In genomic region chr1:75311694-75312093, GRCm38 (mm10) we compare ENCODE assay signal across 18 mouse cellular contexts. TPM values are rescaled to one million over a fixed set of nuclear protein-coding genes. Genes with fewer than 3 reads are reported as not detected.
"Had no signal": no experiment of that assay in that cellular context is flagged by ENCODE, and none has a peak within 500 bp of the region (broad histone marks: within the 10 kb centered on the region; RNA-seq: fewer than 3 reads in every experiment).

No protein-coding gene starts in this region.

- DNase-seq: retina, postnatal 1 day; right cerebral cortex, adult 18-20 months; right cerebral cortex, postnatal 14 days; right cerebral cortex, postnatal 25 days; right cerebral cortex, postnatal 4 days; spleen, adult 18-20 months; thymus, adult 18-20 months; thymus, adult 2 months; thymus, postnatal 14 days; thymus, postnatal 25 days; thymus, postnatal 36 days; thymus, postnatal 4 days had no signal

- H3K9ac ChIP-seq: neural tube, embryonic 13.5 days; neural tube, embryonic 15.5 days; stomach, embryonic 15.5 days had no signal

- H3K4me3 ChIP-seq: neural tube, embryonic 13.5 days; neural tube, embryonic 15.5 days; stomach, embryonic 15.5 days had no signal

- H3K9me3 ChIP-seq: neural tube, embryonic 13.5 days; neural tube, embryonic 15.5 days; stomach, embryonic 15.5 days had no signal

- H3K27ac ChIP-seq: neural tube, embryonic 13.5 days; neural tube, embryonic 15.5 days; stomach, embryonic 15.5 days; stomach, postnatal 0 days had no signal

- H3K27me3 ChIP-seq: neural tube, embryonic 13.5 days; neural tube, embryonic 15.5 days; stomach, embryonic 15.5 days had no signal

- H3K4me2 ChIP-seq: neural tube, embryonic 13.5 days; neural tube, embryonic 15.5 days; stomach, embryonic 15.5 days had no signal

RNA-seq across cellular contexts. Expression of gene Resp18, which starts 33.5 kb away (rescaled TPM):
- total RNA-seq: neutrophil, adult 5-6 weeks had no signal
- polyA plus RNA-seq: spleen, adult 2 months had no signal

RNA-seq across cellular contexts. Expression of gene Ptprn, which starts 47.4 kb away (rescaled TPM):
- total RNA-seq: neutrophil, adult 5-6 weeks had no signal

RNA-seq across cellular contexts. Expression of gene Des, which starts 48.4 kb away (rescaled TPM):
- total RNA-seq: neutrophil, adult 5-6 weeks had no signal
